Mouse (Mus musculus) CH12.LX (cell line): ENCODE results near the gene Fam229a. TPM values are rescaled to one million over a fixed set of nuclear protein-coding genes. Genes with fewer than 3 reads are reported as not detected.

Experiments
- DNase-seq: peaks from one replicate; pipeline ENCODE4 v3.0.0-alpha.2; 2013; ENCODE audit errors: extremely low read depth
- H3K27ac ChIP-seq: 2 replicates; pipeline ENCODE4 v1.5.1; 2012; ENCODE audit warnings: low read depth, mild to moderate bottlenecking, control low read depth, moderate library complexity; ENCODE audit not compliant: insufficient read depth
- H3K27me3 ChIP-seq: replicated peaks from 2 replicates; pipeline ENCODE3; 2012; ENCODE audit warnings: inconsistent platforms
- H3K36me3 ChIP-seq, 2 experiments: replicated peaks in 1 of 2; 2 replicates each; pipeline versions ENCODE3 to v1.6.1; 2012; ENCODE audit warnings: inconsistent platforms in 1 of 2, low read length in 1 of 2, mild to moderate bottlenecking in 1 of 2, mixed read lengths in 1 of 2, moderate library complexity in 1 of 2; ENCODE audit not compliant: control insufficient read depth in 1 of 2, insufficient read depth in 1 of 2
- H3K4me1 ChIP-seq, 2 experiments: 2 replicates each; pipeline ENCODE4 v1.6.1; 2012; ENCODE audit warnings: inconsistent platforms in 1 of 2, moderate library complexity in 1 of 2; ENCODE audit not compliant: insufficient read depth in 2 of 2, control insufficient read depth in 1 of 2
- H3K4me2 ChIP-seq: 2 replicates; pipeline ENCODE4 v1.6.1; 2012; ENCODE audit warnings: low read depth, mild to moderate bottlenecking, control low read depth; ENCODE audit not compliant: poor library complexity, insufficient read depth, severe bottlenecking
- H3K4me3 ChIP-seq, 3 experiments: fragments of 150-350 bp in 1 of 3; sonication (generic) in 1 of 3; replicated peaks in 1 of 3; 2 replicates each; pipeline versions ENCODE3 to v1.5.1; 2011 to 2012; ENCODE audit warnings: low read depth in 2 of 3, low read length in 2 of 3, mild to moderate bottlenecking in 2 of 3, moderate library complexity in 2 of 3, control low read depth in 1 of 3, improper control_type of control experiment in 1 of 3, inconsistent platforms in 1 of 3, mixed read lengths in 1 of 3; ENCODE audit not compliant: poor library complexity in 1 of 3
- H3K79me2 ChIP-seq: replicated peaks from 2 replicates; pipeline ENCODE4 v1.6.1; 2012; ENCODE audit warnings: mild to moderate bottlenecking, moderate library complexity; ENCODE audit not compliant: control insufficient read depth, poor library complexity, insufficient read depth, severe bottlenecking; ENCODE audit errors: extremely low read depth
- H3K9ac ChIP-seq: 2 replicates; pipeline ENCODE4 v1.6.1; 2012; ENCODE audit warnings: low read depth, mild to moderate bottlenecking, control low read depth, moderate library complexity; ENCODE audit not compliant: insufficient read depth
- H3K9me3 ChIP-seq: replicated peaks from 2 replicates; pipeline ENCODE3; 2012; ENCODE audit warnings: low read length, inconsistent platforms, mixed read lengths
- BHLHE40 ChIP-seq: IDR thresholded peaks from 2 replicates; pipeline ENCODE4 v1.6.1; 2011; ENCODE audit warnings: mild to moderate bottlenecking, low read depth, low read length, improper control_type of control experiment
- CHD1 ChIP-seq: IDR thresholded peaks from 2 replicates; pipeline ENCODE4 v1.6.1; 2012; ENCODE audit warnings: low read depth, low read length, improper control_type of control experiment, inconsistent platforms
- CHD2 ChIP-seq: IDR thresholded peaks from 2 replicates; pipeline ENCODE4 v1.6.1; 2011; ENCODE audit warnings: low read length, improper control_type of control experiment
- CTCF ChIP-seq, 2 experiments: IDR thresholded peaks in 1 of 2; conservative IDR thresholded peaks in 1 of 2; 2 replicates each; pipeline ENCODE4 v1.5.1; 2011 to 2012; ENCODE audit warnings: low read depth in 2 of 2, low read length in 2 of 2, improper control_type of control experiment in 1 of 2, inconsistent platforms in 1 of 2, mild to moderate bottlenecking in 1 of 2, moderate library complexity in 1 of 2
- E2F4 ChIP-seq: IDR thresholded peaks from 2 replicates; pipeline ENCODE4 v1.6.1; 2011; ENCODE audit warnings: low read depth, low read length, improper control_type of control experiment; ENCODE audit not compliant: insufficient replicate concordance
- ELF1 ChIP-seq: IDR thresholded peaks from 2 replicates; pipeline ENCODE4 v1.6.1; 2014; ENCODE audit warnings: low read depth, mild to moderate bottlenecking, inconsistent platforms, low read length, improper control_type of control experiment
- EP300 ChIP-seq: IDR thresholded peaks from 2 replicates; pipeline ENCODE4 v1.6.1; 2011; ENCODE audit warnings: low read length, improper control_type of control experiment
- ETS1 ChIP-seq: conservative IDR thresholded peaks from 2 replicates; pipeline ENCODE4 v1.6.1; 2012; ENCODE audit warnings: low read depth, mild to moderate bottlenecking, inconsistent platforms, low read length, improper control_type of control experiment, moderate library complexity
- GABPA ChIP-seq: IDR thresholded peaks from 2 replicates; pipeline ENCODE4 v1.6.1; 2012; ENCODE audit warnings: low read depth, low read length, improper control_type of control experiment, inconsistent platforms; ENCODE audit not compliant: insufficient replicate concordance
- HCFC1 ChIP-seq: IDR thresholded peaks from 2 replicates; pipeline ENCODE4 v1.6.1; 2012; ENCODE audit warnings: low read depth, mild to moderate bottlenecking, inconsistent platforms, low read length, improper control_type of control experiment
- IRF4 ChIP-seq: IDR thresholded peaks from 2 replicates; pipeline ENCODE4 v1.6.1; 2014; ENCODE audit warnings: low read depth, mild to moderate bottlenecking, inconsistent platforms, low read length, improper control_type of control experiment
- JUN ChIP-seq: IDR thresholded peaks from 2 replicates; pipeline ENCODE4 v1.6.1; 2011; ENCODE audit warnings: low read depth, mild to moderate bottlenecking, low read length, improper control_type of control experiment, moderate library complexity; ENCODE audit not compliant: insufficient read depth
- JUND ChIP-seq: conservative IDR thresholded peaks from 2 replicates; pipeline ENCODE4 v1.6.1; 2011; ENCODE audit warnings: low read depth, low read length, improper control_type of control experiment
- KAT2A ChIP-seq: IDR thresholded peaks from 2 replicates; pipeline ENCODE4 v1.6.1; 2012; ENCODE audit warnings: low read length, improper control_type of control experiment, inconsistent platforms; ENCODE audit not compliant: insufficient replicate concordance
- MAFK ChIP-seq: IDR thresholded peaks from 2 replicates; pipeline ENCODE4 v1.6.1; 2011; ENCODE audit warnings: low read length, improper control_type of control experiment; ENCODE audit not compliant: insufficient replicate concordance
- MAX ChIP-seq: IDR thresholded peaks from 2 replicates; pipeline ENCODE4 v1.6.1; 2011; ENCODE audit warnings: low read length, improper control_type of control experiment
- MAZ ChIP-seq: IDR thresholded peaks from 2 replicates; pipeline ENCODE4 v1.6.1; 2012; ENCODE audit warnings: low read depth, mild to moderate bottlenecking, inconsistent platforms, low read length, improper control_type of control experiment, moderate library complexity
- MEF2A ChIP-seq: IDR thresholded peaks from 2 replicates; pipeline ENCODE4 v1.6.1; 2014; ENCODE audit warnings: low read depth, mild to moderate bottlenecking, inconsistent platforms, low read length, improper control_type of control experiment, borderline replicate concordance
- MXI1 ChIP-seq: IDR thresholded peaks from 2 replicates; pipeline ENCODE4 v1.6.1; 2011; ENCODE audit warnings: mild to moderate bottlenecking, low read depth, low read length, improper control_type of control experiment
- MYC ChIP-seq: IDR thresholded peaks from 2 replicates; pipeline ENCODE4 v1.6.1; 2011; ENCODE audit warnings: low read depth, mild to moderate bottlenecking, improper control_type of control experiment, low read length
- NELFE ChIP-seq: IDR thresholded peaks from 2 replicates; pipeline ENCODE4 v1.6.1; 2011; ENCODE audit warnings: low read depth, low read length, improper control_type of control experiment
- NRF1 ChIP-seq: IDR thresholded peaks from 2 replicates; pipeline ENCODE4 v1.6.1; 2014; ENCODE audit warnings: low read depth, mild to moderate bottlenecking, inconsistent platforms, low read length, improper control_type of control experiment, moderate library complexity
- PAX5 ChIP-seq: IDR thresholded peaks from 2 replicates; pipeline ENCODE4 v1.6.1; 2012; ENCODE audit warnings: low read length, inconsistent platforms, mixed read lengths
- POLR2A ChIP-seq: IDR thresholded peaks from 2 replicates; pipeline ENCODE4 v1.6.1; 2011; ENCODE audit warnings: low read depth, mild to moderate bottlenecking, improper control_type of control experiment, low read length
- POLR2AphosphoS2 ChIP-seq: IDR thresholded peaks from 2 replicates; pipeline ENCODE4 v1.6.1; 2011; ENCODE audit warnings: low read depth, low read length, improper control_type of control experiment
- RAD21 ChIP-seq: IDR thresholded peaks from 2 replicates; pipeline ENCODE4 v1.6.1; 2011; ENCODE audit warnings: low read depth, mild to moderate bottlenecking, low read length, improper control_type of control experiment, moderate library complexity
- RCOR1 ChIP-seq: conservative IDR thresholded peaks from 2 replicates; pipeline ENCODE4 v1.6.1; 2012; ENCODE audit warnings: low read depth, mild to moderate bottlenecking, inconsistent platforms, low read length, improper control_type of control experiment
- SIN3A ChIP-seq: IDR thresholded peaks from 2 replicates; pipeline ENCODE4 v1.6.1; 2012; ENCODE audit warnings: low read length, improper control_type of control experiment, inconsistent platforms
- SMC3 ChIP-seq: IDR thresholded peaks from 2 replicates; pipeline ENCODE4 v1.6.1; 2011; ENCODE audit warnings: low read depth, low read length, improper control_type of control experiment
- TBP ChIP-seq: conservative IDR thresholded peaks from 2 replicates; pipeline ENCODE4 v1.6.1; 2011; ENCODE audit warnings: low read depth, low read length, improper control_type of control experiment
- TCF12 ChIP-seq: IDR thresholded peaks from 2 replicates; pipeline ENCODE4 v1.6.1; 2014; ENCODE audit warnings: low read depth, mild to moderate bottlenecking, inconsistent platforms, low read length, improper control_type of control experiment
- UBTF ChIP-seq: IDR thresholded peaks from 2 replicates; pipeline ENCODE4 v1.6.1; 2012; ENCODE audit warnings: low read depth, mild to moderate bottlenecking, inconsistent platforms, low read length, improper control_type of control experiment, moderate library complexity
- USF1 ChIP-seq: IDR thresholded peaks from 2 replicates; pipeline ENCODE4 v1.6.1; 2014; ENCODE audit warnings: low read depth, mild to moderate bottlenecking, inconsistent platforms, low read length, improper control_type of control experiment
- USF2 ChIP-seq: conservative IDR thresholded peaks from 2 replicates; pipeline ENCODE4 v1.6.1; 2011; ENCODE audit warnings: low read depth, low read length, improper control_type of control experiment
- ZC3H11A ChIP-seq: IDR thresholded peaks from 2 replicates; pipeline ENCODE4 v1.6.1; 2012; ENCODE audit warnings: low read depth, mild to moderate bottlenecking, inconsistent platforms, low read length, improper control_type of control experiment
- ZKSCAN1 ChIP-seq: IDR thresholded peaks from 2 replicates; pipeline ENCODE4 v1.6.1; 2012; ENCODE audit warnings: low read depth, inconsistent platforms, low read length, improper control_type of control experiment, borderline replicate concordance
- ZMIZ1 ChIP-seq: IDR thresholded peaks from 2 replicates; pipeline ENCODE4 v1.6.1; 2012; ENCODE audit warnings: low read depth, mild to moderate bottlenecking, inconsistent platforms, low read length, improper control_type of control experiment
- ZNF384 ChIP-seq: IDR thresholded peaks from 2 replicates; pipeline ENCODE4 v1.6.1; 2012; ENCODE audit warnings: low read depth, low read length, improper control_type of control experiment, inconsistent platforms
- dilution Hi-C: fragments of 300-500 bp; cut with MboI; formaldehyde crosslinking; loops from 2 replicates; pipeline ENCODE4 v1.14.3; 2020; ENCODE audit warnings: low sequenced_read_pairs; ENCODE audit not compliant: extremely low pct_unique_long_range_greater_than_20kb, extremely low pct_ligation_motif_present
- in situ Hi-C: fragments of 300-500 bp; cut with MboI; formaldehyde crosslinking; loops from 3 replicates; pipeline ENCODE4 v1.14.3; 2019; ENCODE audit warnings: low sequenced_read_pairs, low pct_ligation_motif_present, low pct_unique_long_range_greater_than_20kb, mixed read lengths
- polyA plus RNA-seq: library from polyadenylated mRNA; unstranded; fragments of >175 nt; gene quantifications from 2 replicates; pipeline ENCODE4 v1.2.1, GENCODE M21; 2012; ENCODE audit warnings: low read depth; ENCODE audit not compliant: insufficient read length
- total RNA-seq, 2 experiments: library from RNA; depleted of rRNA; stranded (reverse); fragments of 300-350 nt in 1 of 2; fragments of >200 nt in 1 of 2; gene quantifications; 2 replicates each; pipeline ENCODE4 v1.2.3; 2012 to 2014

The Fam229a gene
- total and polyA plus RNA-seq, 3 experiments, result not detected

DNA sequence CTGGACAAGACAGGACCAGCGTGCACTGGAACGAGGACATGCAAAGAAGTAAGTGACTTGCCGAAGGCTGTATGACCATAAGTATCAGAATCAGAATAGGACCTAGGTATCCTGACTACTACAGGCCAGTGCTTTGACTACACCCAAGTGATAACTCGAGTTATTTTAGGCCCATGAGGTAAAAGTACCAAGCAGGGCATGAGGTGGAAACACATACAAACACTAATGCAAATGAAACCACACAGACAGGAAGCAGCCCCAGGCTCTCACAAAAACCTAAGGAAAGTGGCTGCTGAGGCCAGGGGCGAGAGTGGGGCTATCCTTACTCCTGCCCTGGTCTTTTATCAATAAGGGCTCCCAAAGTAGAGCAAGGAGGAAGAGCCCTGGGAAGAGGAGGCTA lies 34.3 kb downstream of the Fam229a start:
- H3K4me2 ChIP-seq, result peak overlapping the region; percentile 39
- H3K27ac ChIP-seq, result peak overlapping the region; percentile 76
- no peaks in the 10 kb centered on the region for H3K27me3 ChIP-seq
- peaks cover 72 to 84% of the 10 kb centered on the region in 2 experiments for H3K36me3 ChIP-seq
- no peak overlapping the region for H3K9ac ChIP-seq
- dilution Hi-C loops, result no loop called here
- H3K79me2 ChIP-seq, result peaks cover 20% of the 10 kb centered on the region
- H3K4me1 ChIP-seq, result peaks cover 18 to 40% of the 10 kb centered on the region in 2 experiments; a peak in 3 of 4 replicates
- TF ChIP-seq ELF1 (peak; percentile 82), ZKSCAN1 (no peak), ETS1 (peak; percentile 83; the same call in 1 of the 2 replicates), E2F4 (no peak), MAZ (no peak), MAX (peak; percentile 66), SMC3 (no peak; the same call in none of the 2 replicates), POLR2AphosphoS2 (no peak), MYC (peak; percentile 69), CHD1 (no peak), IRF4 (peak; percentile 64; the same call in 1 of the 2 replicates), SIN3A (no peak), TBP (no peak), ZMIZ1 (no peak; the same call in none of the 2 replicates), TCF12 (peak; percentile 47; the same call in 1 of the 2 replicates), CTCF (conservative IDR thresholded peaks at IDR 0.05 in 1 of 2, IDR thresholded peaks at IDR 0.05 in 1 of 2; ENCODE audit: low read depth in 2 of 2, low read length in 2 of 2) (no peak), UBTF (no peak), HCFC1 (no peak), NELFE (no peak), JUN (peak; percentile 86), KAT2A (no peak), JUND (peak; percentile 49; the same call in 1 of the 2 replicates), MAFK (peak; percentile 67; the same call in 1 of the 2 replicates), RCOR1 (no peak), RAD21 (no peak; the same call in 1 of the 2 replicates), ZNF384 (no peak), NRF1 (no peak), GABPA (no peak), USF1 (no peak), EP300 (peak; percentile 74), USF2 (no peak), ZC3H11A (no peak), BHLHE40 (peak; percentile 56), PAX5 (no peak), MXI1 (no peak), POLR2A (no peak), CHD2 (no peak), MEF2A (peak; percentile 100)
- in situ Hi-C loops, result no loop called here
- H3K4me3 ChIP-seq, result no peak overlapping the region
- no peaks in the 10 kb centered on the region for H3K9me3 ChIP-seq
- peak; percentile 88 for DNase-seq
